Mouse (Mus musculus) left cerebral cortex, adult 18-20 months (tissue): Measurements from ENCODE around the gene Gm4869. TPM values are rescaled to one million over a fixed set of nuclear protein-coding genes. Genes with fewer than 3 reads are reported as not detected.
"Not testable (repeated sequence)": the region's sequence is repeated elsewhere in the genome, so short reads cannot be mapped to it uniquely, and the experiment has no call there.

Experiments used
- DNase-seq, 2 experiments: peaks; one replicate each; pipeline ENCODE4 v3.0.0; 2021 to 2022; ENCODE audit warnings: low spot score in 2 of 2, mixed read lengths in 1 of 2
- total RNA-seq, 2 experiments: library from RNA; stranded (reverse); gene quantifications; 2 replicates each; pipeline ENCODE4 v1.2.3; 2021

Gm4869 gene
- total RNA-seq, 2 experiments from 2014 or later = not detected

DNA sequence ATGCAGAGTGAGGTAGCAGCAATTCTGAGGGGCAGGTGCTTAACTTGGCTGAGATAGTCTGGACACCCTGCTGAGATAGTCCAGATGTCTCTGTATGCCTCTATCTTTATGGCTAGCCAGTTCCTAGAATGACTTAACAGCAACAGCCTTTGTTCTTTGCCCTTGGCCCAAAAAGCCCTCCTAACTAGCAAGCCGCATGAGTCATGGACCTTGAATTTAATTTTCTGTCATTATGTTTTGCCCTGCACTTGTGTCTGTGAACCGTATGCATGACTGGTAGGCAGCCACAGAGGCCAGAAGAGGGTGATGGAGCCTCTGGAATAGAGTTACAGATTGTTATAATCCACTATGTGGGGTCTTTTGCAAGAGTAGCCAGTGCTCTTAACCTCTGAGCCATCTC is 17.7 kb downstream of the Gm4869 start:
- DNase-seq = not testable (repeated sequence)

DNA sequence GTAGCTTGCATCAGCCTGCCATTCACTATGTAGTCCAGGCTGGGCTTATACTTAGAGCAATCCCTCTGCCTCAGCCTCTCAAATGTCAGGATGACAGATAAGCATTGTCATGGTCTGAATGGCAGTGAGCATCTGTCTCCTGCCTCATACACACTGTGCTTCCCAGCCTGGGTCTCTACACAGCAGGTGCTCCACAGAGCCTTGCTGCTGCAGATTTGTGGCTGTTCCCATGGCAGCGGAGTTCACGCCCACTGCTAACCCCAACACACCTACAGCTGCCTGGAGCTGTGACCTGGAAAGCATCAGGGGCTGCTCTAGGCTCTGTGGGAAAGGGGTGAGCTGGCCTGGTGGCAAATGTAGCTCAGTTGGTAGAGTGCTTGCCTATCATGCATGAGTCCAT is 19.5 kb downstream of the Gm4869 start:
- no peak for DNase-seq

DNA sequence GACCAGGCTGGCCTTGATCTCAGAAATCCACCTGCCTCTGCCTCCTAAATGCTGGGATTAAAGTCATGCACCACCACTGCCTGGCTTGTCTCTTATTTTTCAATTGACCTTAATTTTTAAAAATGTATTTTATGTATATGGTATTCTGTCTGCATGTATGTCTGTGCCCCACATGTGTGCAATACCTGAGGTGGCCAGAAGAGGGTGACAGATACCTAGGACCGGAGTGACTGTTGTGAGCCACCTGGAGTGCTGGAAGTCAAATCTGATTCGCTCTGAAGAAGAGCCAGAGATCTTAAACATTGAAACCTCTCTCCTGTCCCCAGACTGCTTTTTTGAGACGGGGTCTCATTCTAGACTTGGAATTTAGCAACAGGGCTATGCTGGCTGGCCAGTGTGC is 26.9 kb downstream of the Gm4869 start:
- DNase-seq = no peak

DNA sequence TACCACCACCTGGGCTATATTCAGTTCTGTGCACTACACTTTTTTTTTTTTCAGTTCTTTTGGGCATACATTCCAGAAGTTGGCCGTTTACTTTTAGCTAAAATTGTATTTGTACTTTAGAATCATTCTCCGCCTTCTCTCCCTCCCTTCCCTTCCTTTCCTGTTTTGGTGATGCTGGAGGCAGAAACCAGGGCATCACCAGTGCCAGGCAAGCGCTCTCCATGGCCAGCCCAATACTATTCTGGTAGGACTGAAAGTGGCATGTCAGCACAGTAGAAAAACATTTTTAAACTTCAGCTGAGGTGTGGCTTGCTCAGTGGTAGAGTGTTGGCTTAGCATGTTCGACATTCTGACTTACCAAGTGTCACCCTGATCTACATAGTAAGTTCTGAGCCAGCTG is 36.0 kb downstream of the Gm4869 start:
- peak in 1 of 2 experiments; percentile 19 for DNase-seq

DNA sequence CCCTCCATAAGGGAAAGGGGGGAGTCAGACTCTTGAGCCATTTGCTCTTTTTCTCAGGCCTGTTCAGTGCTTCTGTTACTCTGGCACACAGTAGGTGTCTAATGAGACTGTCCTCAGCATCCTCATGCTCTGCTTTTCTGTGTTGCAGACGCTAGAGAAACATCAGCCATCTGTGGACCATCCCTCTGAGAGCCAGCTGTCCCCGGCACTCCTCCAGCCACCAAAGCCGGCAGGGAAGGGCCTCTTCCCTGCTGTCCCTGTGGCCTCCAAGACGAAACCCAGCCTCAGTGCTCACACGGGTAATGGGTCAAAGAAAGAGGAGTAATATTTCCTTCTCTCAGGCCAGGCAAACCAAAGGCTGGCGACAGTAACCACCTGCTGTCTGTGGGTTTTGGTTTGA is 45.7 kb downstream of the Gm4869 start:
- DNase-seq = no peak

DNA sequence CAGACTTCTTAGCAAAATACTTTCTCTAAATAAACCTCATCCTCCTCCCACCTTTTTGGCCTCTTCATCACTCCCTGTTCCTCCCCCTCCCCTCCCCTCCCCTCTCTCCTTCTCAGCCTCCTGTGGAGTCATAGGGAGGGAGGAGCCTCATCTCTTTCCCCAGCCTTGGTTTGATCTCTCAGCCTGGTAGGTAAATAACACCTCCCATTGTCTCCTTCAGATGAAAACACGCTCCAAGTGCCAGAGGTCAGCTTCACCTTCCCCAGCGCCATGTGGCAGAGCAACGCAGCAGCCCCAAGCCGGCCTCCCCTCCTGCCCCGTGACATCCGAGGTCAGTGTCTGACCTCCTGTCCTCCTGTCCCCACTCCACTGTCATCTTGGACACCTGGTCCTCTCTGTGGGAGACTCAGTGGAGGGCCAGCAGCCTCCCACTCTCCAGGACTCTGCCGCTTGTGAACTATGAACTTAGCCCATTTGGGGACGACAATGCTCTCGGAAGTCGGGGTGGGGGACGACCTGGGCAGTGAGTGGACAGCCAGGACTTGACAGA is 47.3 kb downstream of the Gm4869 start:
- DNase-seq = no peak

DNA sequence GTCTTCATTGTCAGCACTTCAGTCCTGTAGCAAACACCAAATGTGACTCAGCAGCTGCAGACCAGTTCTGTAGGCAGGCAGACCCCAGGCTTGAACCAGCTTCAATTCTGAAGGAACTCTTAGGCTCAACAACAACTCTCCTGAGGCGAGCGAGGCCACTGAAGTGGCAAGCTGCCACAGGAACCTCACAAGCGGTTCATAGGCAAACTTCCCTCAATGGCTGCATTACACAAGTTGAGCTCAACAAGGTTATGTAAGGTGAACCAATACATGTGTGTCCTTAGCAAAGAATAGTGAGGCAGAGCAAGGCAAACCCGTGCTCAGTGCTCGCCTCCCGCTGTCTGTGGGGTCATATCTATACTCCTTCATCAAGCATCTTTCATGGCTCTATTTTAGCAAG is 52.7 kb downstream of the Gm4869 start:
- DNase-seq = no peak

DNA sequence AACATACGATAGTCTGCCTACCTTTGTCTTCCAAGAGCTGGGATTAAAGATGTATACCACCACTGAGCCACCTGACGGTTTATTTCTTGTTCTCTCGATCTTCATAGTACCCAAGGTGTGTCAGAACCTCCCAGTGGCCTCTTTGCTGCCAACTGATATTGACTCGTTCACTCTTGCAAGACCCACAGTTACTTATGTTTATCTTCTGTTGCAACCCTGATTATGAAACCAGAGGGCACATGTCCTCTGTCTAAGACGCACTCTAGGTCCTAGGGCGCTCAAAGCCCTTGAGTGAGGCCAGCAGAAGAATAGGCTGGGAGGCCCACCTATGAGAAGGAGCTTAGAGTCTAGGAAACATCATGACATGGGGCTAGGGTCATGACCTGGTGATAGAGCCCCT is 55.3 kb downstream of the Gm4869 start:
- DNase-seq = no peak

DNA sequence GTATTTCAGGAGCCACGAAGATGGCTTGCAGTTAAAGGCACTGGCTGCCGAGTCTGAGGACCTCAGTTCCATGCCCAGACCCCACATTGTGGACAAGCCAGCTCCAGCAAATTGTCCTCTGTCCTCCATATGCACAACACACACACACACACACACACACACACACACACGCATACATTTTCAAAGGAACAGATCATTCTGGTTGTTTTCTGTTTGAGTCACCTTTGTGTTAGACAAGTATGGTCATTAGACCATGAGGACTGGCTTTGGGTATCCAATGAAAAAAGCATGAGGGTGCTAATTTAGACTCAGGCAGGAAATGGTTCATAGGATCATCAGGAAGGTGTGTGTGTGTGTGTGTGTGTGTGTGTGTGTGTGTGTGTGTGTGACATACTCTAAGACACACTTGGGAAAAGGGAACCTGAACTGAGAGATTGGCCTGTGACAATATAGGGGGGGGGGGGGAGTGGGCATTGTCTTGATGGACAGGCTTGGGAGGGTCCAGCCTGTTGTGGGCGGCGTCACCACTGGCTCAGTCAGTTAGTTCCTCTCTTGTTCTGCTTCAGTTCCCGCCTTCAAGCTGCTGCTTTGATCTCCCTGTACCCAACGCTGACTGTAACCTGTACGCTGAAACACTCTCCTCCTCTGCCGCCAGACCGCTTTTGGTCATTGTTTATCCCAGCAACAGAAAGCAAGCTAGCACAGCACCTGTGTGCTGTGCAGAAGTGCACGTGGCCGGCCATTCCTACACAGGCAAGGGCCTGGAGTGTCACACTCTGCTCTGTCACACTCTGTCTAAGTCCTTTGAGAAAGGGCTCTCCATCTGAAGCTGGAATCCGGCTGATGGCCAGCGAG is 56.8 kb downstream of the Gm4869 start:
- no peak for DNase-seq

DNA sequence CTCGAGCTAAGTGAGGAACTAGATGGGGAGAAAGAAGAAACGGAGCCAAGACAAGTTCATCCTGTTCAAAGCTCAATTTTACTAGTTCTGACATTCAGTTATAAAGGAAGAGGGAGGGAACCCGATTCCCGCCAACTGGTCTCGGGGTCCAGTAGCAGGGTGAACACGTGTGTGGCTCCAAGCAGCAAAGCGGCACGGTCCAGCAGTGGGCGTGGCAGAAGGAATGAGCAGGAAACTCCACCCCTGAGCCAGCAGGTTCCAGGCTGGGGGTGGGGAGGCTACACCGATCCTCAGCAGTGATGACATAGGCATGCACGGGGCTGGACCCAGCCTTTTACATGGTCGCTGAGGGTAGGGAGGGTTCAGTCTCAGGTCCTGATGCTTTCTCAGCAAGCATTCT is 57.5 kb downstream of the Gm4869 start:
- DNase-seq = not testable (repeated sequence)

DNA sequence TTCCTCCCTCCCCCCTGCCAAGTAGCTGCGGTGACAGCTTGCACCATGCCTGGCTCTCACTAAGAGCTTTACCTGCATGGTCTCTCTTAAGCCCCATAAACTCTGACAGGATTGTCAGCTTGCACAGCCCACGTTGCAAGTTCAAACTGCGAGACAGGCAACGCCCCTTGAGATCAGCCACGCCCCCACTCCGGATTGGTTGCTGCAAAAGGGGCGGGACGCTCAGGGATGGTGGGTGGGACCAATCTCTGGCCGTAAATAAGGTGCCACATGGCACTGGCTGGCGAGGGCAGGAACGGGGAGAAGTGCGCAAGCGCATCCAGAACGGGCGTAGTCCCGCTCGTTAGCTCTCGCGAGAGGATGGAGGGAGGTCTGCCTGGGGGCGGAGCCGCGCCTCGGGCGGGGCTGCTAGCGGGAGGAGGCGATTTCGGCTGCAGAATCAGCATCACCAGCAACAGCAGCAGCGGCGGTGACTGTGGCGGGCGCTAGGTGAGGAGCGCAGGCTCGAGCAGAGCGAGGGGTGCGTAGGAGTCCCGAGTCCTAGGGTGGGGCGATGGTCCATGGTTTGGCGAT is 59.8 kb downstream of the Gm4869 start, which contains the start of gene Chst12:
TSS of gene Chst12 (plus strand) at position 343 of the 573 bp plus-strand sequence.
- peak; percentile 98 to 99 for DNase-seq

DNA sequence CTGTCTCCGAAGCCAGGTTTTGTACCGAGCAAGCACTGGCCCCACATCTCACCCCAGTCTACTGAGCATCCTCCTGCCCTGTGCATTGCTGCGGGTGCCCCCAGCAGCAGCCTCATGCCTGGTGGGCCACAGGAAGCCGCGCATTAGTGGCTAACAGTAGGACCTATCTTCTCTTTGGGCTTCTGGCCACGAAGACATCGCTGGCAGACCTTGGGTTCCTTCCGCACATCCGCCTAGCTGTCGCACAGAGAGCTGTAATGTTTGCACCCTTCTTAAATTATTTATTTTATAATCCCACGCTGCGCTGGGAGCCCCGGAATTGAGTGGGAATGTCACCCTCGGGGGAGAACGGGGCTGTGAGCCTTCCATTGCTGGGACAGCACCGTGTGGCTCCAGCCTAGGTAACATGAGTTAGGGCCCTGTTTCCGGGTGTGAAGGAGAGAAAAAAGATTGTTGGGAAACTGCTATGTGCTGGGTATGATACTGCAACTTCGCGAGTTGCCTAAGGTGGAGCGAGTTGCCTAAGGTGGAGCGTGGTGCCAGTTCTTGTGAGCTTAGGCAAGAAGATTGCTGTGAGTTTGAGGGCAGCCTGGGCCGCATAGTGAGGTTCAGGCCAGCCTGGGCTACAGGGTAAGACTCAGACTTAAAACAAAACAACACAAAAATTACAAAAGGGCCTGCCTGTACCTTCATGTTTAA is 60.8 kb downstream of the Gm4869 start:
- peak in 1 of 2 experiments; percentile 30 for DNase-seq

DNA sequence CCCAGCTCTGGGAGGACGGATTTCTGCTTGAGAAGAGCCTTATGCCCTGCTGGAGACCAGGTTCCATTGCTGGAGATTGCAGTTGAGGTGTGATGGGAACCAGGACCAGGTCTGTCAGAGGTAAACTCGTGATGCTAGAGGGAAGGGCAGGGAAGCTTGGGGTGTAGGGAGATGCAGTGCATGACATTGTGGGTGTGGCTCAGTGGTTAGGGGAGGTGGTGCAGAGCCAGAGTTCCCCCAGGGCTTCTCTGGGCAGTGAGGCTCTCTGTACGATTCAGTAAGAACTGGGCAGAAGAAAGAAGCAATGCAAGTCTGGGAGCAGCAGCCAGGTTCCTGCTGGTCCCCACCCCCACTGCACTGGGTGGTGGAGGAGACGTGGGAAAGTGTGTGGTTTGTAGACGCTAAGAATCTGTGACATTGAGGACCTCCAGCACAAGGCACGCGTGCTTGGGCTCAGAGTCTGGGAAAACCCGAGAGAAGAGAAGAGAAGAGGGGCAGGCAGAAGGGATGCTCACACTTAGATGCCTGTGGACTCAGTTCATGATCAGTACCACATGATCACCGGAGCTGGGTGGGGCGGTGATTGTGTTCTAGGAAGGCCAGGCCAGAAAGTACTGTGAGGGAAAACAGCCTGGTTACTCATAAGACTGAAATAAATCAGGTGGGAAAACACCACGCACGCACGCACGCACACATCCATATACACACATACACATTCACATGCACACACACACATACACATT is 62.2 kb downstream of the Gm4869 start:
- DNase-seq = no peak

DNA sequence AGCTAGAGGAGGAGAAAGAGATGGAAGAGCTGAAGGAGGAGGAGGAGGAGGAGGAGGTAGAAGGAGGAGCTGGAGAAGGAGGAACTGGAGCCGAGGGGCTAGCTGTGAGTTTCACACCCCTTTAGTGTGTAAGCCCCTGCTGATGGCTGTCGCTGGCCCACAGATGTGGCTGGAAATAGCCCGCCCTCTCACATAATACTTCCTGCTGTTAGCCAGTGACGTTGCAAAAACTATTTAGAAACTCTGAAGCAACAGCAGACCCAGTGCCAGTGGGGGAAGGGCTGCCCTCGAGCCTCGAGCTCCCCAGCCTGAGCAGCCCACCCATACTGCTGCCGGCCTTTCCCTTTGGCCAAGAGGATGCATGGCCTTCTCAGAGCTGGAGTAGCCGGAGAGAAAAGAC is 63.2 kb downstream of the Gm4869 start:
- DNase-seq = no peak

DNA sequence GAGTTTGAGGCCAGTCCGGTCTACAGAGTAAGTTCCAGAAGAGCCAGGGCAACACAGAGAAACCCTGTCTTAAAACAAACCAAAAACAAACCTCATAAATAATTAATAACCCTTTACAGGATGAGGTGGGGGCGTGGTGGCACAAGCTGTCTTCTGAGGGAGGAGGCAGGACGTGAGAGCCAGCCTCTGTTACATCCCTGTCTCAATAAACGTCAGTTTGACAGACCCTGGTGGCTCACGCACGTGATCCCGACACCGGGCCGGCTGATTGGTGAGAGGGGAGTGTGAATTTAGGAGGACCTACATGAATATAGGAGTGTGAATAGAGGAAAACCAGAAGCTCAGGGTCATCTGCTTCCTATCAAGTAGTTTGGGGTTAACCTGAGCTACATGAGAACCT is 63.8 kb downstream of the Gm4869 start:
- DNase-seq = no peak

DNA sequence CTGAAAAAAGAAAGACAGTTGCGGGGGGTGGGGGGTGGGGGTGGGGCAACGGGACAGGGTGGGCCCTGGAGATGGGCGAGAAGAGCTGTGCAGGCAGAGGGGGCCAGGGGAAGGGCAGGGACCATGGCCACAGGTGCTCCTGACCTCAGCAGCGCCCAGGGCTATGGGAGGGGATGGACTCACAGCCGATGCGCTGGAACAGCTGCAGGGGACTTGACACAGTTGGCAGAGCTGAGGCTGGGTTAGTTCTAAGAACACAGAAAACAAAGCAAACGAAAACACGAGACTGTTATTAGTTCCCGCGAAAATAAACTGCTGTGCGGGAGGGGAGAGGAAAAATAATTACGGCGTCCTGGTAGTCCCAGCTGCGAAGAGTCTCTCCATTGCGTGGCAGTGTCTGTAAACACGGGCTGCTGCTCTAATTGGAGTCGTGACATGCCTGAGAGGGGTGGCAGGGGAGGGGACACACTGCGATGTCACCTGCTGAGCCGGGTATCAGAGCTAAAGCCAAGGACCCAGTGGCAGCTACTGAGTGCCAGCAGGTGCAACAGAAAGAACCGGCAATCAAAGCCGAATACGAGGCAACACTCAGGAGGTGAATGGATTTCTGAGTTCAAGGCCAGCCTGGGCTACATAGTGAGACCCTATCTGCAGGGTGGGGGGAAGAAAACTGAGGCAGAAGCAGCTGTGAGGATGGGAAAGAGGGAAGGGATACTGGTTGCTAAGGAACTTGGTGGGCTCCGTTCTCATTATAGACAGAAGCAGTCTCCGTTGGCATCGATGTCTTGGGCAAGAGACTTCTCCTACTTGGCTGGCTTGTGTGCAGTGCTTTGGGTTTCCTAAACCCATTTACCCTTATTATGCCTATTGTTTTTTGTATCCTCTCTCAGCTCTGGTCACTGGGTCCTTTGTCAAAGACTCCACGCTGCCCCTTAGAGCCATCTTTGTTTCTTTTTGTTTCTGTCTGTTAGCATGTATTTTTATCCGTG is 64.9 kb downstream of the Gm4869 start:
- no peak for DNase-seq

DNA sequence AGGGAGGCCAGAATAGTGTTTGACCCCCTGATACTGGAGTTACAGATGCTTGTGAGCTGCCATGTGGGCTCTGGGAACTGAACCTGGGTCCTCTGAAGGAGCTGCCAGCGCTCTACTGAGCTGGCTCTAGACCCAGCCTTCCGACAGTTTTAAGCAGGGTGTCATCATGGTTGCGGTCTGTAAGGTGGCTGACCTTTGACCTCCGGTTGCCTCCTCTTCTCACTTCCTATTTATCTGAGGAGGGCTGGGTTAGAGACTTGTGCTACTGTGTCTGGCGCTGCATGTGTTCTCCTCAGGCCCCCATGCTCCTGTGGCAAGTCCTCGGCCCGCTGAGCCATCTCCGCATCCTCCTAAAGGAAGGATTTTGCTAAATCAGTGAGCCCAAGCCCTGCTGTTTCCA is 68.5 kb downstream of the Gm4869 start:
- no peak for DNase-seq

DNA sequence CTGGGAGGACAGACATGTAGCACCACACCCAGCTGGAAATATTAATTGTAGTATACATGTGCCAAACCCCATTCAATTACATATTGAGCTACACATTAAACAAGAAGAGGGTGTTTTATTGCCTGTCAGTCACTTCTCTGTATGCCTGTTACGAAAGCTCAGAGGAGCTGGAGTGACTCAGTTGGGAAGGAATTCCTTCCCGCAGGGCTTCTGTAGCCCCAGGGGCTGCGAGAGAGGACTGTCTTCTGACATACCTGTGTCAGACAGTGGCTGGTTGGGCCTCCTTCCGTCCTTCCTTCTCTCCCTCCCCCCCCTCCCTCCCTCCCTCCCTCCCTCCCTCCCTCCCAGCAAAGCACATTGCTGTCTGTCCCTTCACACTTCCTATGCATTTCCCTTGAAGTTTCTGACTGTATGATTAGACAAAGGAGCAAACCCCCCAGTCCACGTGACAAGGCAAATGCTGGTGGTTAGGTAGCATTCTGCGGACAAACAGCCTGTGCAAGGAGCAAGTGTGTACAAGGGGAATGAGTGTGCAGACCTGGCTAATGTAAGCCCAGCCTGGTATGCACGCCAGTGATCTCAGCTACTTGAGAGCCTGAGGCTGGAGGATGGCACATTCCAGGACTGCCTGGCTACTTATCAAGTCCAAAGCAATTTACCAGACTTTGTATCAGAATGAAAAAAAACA is 69.5 kb downstream of the Gm4869 start:
- DNase-seq = no peak

DNA sequence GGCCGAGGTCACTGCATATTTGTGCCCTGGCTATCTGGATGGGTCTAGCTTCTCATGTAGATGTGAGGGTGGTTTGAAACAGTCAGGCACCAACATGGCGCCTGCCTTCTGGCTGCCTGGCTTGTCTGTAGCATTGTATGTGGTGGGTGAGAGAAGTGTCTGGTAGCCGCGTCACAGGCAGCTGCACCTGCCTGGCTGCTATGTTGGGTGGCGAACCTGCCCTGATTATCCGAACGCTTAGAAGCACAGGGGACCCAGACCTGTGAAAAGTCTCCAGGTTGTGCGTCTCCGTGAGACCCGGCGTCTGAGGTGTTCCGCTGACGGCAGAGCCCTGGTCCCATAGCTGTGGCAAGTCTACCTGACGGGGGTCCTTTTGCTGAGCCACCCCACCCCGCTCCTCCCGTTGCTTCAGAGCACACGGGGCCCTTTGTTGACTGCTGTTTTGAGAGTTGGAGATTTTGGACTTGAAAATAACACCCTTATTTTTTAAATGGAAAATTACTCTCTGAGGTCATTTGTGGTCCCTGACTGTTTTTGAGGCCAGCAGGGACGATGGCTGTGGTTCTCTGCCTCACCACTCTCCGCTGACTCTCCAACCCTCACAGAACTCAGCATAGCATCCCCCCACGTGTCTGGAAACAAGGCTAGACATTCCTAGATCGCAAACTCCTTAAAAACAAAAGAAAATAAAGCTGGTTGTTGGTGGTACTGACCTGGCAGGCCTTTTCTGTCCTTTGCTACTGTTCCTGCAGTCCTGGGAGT is 71.9 kb downstream of the Gm4869 start:
- no peak for DNase-seq
